Mouse (Mus musculus): ENCODE results near the gene Unc119b.
A peak's percentile ranks its signal among the peaks of the same experiment; 100 is the strongest.
"Not testable (repeated sequence)": the region's sequence is repeated elsewhere in the genome, so short reads cannot be mapped to it uniquely, and the experiment has no call there.

Gene Unc119b

GRCm38 (mm10) chr5:115134234-115135165 is at the start of gene Unc119b:
TSS of gene Unc119b (minus strand) at chr5:115134975.
- DNase-seq (ENCODE audit: low spot score in 2 of 2) = peak; percentile 82

GRCm38 (mm10) chr5:115183482-115183881 is 48.7 kb upstream of the Unc119b start:
- no peak for DNase-seq (ENCODE audit: low spot score in 2 of 2)

GRCm38 (mm10) chr5:115182925-115183324 is 48.1 kb upstream of the Unc119b start:
- DNase-seq (ENCODE audit: low spot score in 2 of 2) = no peak

- no peak for DNase-seq (ENCODE audit: low spot score in 2 of 2)
Measured at GRCm38 (mm10) chr5:115181248-115181940, 46.6 kb upstream of the Unc119b start.

GRCm38 (mm10) chr5:115179596-115179995 is 44.8 kb upstream of the Unc119b start:
- no peak for DNase-seq (ENCODE audit: low spot score in 2 of 2)

GRCm38 (mm10) chr5:115177866-115178265 is 43.1 kb upstream of the Unc119b start:
- no peak for DNase-seq (ENCODE audit: low spot score in 2 of 2)

GRCm38 (mm10) chr5:115174554-115174953 is 39.8 kb upstream of the Unc119b start:
- DNase-seq (ENCODE audit: low spot score in 2 of 2) = no peak

GRCm38 (mm10) chr5:115170150-115170549 is 35.4 kb upstream of the Unc119b start:
- no peak for DNase-seq (ENCODE audit: low spot score in 2 of 2)

GRCm38 (mm10) chr5:115168641-115169415 is 34.1 kb upstream of the Unc119b start:
- no peak for DNase-seq (ENCODE audit: low spot score in 2 of 2)

GRCm38 (mm10) chr5:115167396-115167795 is 32.6 kb upstream of the Unc119b start:
- no peak for DNase-seq (ENCODE audit: low spot score in 2 of 2)

GRCm38 (mm10) chr5:115166815-115167194 is 32.0 kb upstream of the Unc119b start:
- no peak for DNase-seq (ENCODE audit: low spot score in 2 of 2)

- no peak for DNase-seq (ENCODE audit: low spot score in 2 of 2)
Measured at GRCm38 (mm10) chr5:115165895-115166814, 31.4 kb upstream of the Unc119b start.

GRCm38 (mm10) chr5:115165351-115165750 is 30.6 kb upstream of the Unc119b start:
- DNase-seq (ENCODE audit: low spot score in 2 of 2) = no peak

- DNase-seq (ENCODE audit: low spot score in 2 of 2) = not testable (repeated sequence)
Measured at GRCm38 (mm10) chr5:115164446-115164845, 29.7 kb upstream of the Unc119b start.

- peak in 1 of 2 experiments; percentile 64 for DNase-seq (ENCODE audit: low spot score in 2 of 2)
Measured at GRCm38 (mm10) chr5:115163563-115163962, 28.8 kb upstream of the Unc119b start.

GRCm38 (mm10) chr5:115161940-115162279 is 27.1 kb upstream of the Unc119b start:
- not testable (repeated sequence) for DNase-seq (ENCODE audit: low spot score in 2 of 2)

- DNase-seq (ENCODE audit: low spot score in 2 of 2) = no peak
Measured at GRCm38 (mm10) chr5:115161064-115161939, 26.5 kb upstream of the Unc119b start.

- no peak for DNase-seq (ENCODE audit: low spot score in 2 of 2)
Measured at GRCm38 (mm10) chr5:115160655-115161054, 25.9 kb upstream of the Unc119b start.

GRCm38 (mm10) chr5:115159165-115159564 is 24.4 kb upstream of the Unc119b start:
- DNase-seq (ENCODE audit: low spot score in 2 of 2) = no peak
